Mouse (Mus musculus): Measurements from ENCODE around the gene Gm20604.
A peak's percentile ranks its signal among the peaks of the same experiment; 100 is the strongest.

The Gm20604 gene

GRCm38 (mm10) chr12:102758403-102758756 lies at the start of gene Gm20604:
TSS of gene Gm20604 (minus strand) at chr12:102758672.
- no peak for DNase-seq (ENCODE audit: low read depth)

GRCm38 (mm10) chr12:102799528-102799927 lies 41.1 kb upstream of the Gm20604 start:
- no peak for DNase-seq (ENCODE audit: low read depth)

- DNase-seq (ENCODE audit: low read depth), result no peak
These were observed 29.5 kb upstream of the Gm20604 start for GRCm38 (mm10) chr12:102787927-102788326.

GRCm38 (mm10) chr12:102785593-102785985 lies 27.1 kb upstream of the Gm20604 start:
- DNase-seq (ENCODE audit: low read depth), result no peak

DNA sequence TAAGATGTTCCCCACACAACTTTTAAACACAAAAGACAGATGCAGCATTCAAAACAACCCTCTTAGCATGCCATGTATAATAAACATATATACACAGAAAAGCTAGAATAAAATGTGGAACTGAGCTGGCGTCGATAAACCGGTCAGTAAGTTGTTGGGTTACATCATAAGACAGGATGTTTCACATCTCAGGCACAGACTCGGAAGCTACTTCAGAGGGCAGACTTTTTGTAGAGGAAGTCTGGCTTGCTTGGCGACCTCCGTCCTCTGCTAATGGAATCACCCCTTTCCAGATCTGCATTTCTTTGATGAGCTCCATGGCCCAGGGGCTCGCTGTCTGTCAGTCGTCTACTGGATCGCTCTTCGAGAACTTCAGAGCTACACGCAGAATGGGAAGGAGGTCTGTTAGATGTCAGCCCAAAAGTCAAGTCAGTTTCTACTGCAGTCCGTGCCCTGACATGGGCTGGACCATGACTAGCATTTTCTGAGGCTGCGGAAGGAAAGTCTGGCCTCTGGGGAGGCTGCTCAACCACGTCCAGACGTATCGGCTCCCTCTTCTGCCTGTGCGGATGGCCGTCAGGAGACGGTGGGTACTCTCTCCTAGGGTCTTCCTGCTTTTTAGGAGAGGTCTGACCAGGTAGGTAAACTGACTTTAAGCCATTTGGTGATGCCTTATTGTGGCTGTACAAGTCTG lies 26.6 kb upstream of the Gm20604 start:
- DNase-seq (ENCODE audit: low read depth), result no peak

DNA sequence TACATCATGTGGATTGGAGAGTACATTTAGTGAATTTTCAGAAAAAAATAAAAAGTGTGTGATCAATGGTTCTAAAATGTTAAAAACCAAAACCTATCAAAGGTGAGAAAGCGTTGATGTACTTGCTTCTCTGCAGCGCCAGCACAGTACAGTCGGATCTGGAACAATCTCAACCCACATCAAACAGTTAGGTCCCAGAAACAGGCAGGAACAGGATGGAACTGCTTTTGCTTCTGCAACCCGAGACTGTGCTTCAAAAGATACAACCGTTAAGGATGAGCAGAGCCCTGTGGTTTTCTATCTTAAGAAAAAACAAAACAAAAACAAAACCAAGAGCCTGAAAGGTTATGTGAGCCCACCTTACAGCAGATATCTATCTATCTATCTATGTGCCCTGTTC lies 24.4 kb upstream of the Gm20604 start:
- DNase-seq (ENCODE audit: low read depth), result no peak

- no peak for DNase-seq (ENCODE audit: low read depth)
These were observed 21.0 kb upstream of the Gm20604 start for GRCm38 (mm10) chr12:102779452-102779851.

DNA sequence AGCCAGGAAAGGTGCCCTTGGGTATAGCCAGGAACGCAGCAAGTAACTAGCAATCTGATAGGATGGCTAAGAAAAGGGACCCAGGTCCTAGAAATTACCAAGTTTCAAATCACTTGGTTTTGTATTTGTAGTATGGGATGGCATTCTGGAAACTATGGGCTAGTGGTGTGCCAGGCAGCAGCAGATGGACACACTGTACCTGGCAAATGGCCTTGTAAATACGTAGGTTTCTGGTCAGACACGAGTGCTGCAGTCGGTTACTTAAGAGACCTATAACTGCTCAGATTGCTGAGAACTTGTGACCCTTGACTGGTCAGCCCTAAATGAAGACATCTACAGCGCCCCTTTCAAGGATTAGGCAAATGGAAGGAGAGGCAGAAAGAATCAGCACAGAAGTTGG lies 19.7 kb upstream of the Gm20604 start:
- DNase-seq (ENCODE audit: low read depth), result no peak

DNA sequence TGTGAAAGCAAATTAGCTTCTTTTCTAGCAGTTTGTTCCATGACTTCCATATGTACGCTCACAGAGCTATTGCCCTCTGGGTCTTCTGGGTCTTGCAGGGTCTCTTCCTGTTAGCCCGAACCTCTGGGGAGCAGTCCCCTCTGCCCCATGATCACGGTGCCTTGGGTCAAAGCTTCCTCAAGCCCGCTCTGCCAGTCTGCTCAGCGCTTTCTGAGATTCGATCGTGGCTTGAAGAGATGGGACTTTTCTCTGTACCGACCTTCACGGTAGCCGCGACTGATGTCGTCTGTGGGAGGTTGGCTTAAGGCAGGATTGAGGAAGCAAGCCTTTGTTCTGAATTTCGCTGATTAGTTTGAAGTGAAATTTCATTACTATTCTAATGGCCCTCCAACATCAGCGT lies 17.6 kb upstream of the Gm20604 start:
- no peak for DNase-seq (ENCODE audit: low read depth)

GRCm38 (mm10) chr12:102772676-102773075 lies 14.2 kb upstream of the Gm20604 start:
- DNase-seq (ENCODE audit: low read depth), result no peak

DNA sequence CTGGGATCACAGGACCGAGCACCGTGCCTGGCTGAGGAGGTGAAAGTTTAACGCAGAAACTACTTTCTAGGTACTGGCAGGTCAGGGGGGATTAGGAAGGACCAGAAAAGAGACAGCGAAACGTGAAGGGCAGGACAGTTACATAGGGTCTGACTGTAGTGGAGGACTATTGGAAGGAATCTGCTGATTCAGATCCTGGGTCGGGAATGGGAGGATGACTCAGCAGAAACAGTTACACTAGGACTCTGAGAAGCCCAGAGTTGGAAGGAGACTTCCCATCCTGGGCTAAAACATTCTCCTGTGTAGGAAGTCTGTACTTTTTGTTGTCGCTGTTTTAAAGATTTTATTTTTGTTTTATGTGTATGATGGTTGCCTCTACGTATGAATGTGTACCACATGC lies 13.1 kb upstream of the Gm20604 start:
- no peak for DNase-seq (ENCODE audit: low read depth)

GRCm38 (mm10) chr12:102769000-102769399 lies 10.5 kb upstream of the Gm20604 start:
- no peak for DNase-seq (ENCODE audit: low read depth)

- DNase-seq (ENCODE audit: low read depth), result no peak
These were observed 5.2 kb upstream of the Gm20604 start for GRCm38 (mm10) chr12:102763696-102764095.

GRCm38 (mm10) chr12:102761668-102762067 lies 3.2 kb upstream of the Gm20604 start:
- no peak for DNase-seq (ENCODE audit: low read depth)

GRCm38 (mm10) chr12:102758936-102759335 lies 464 bp upstream of the Gm20604 start:
- DNase-seq (ENCODE audit: low read depth), result no peak

- DNase-seq (ENCODE audit: low read depth), result peak; percentile 98
These were observed 626 bp downstream of the Gm20604 start, which contains the start of the genes Gm28051, Gon7 and Ubr7 for GRCm38 (mm10) chr12:102757689-102758402. TSS of gene Gm28051 (minus strand) at chr12:102757765. TSS of gene Gon7 (minus strand) at chr12:102757803. TSS of gene Ubr7 (plus strand) at chr12:102757967.

DNA sequence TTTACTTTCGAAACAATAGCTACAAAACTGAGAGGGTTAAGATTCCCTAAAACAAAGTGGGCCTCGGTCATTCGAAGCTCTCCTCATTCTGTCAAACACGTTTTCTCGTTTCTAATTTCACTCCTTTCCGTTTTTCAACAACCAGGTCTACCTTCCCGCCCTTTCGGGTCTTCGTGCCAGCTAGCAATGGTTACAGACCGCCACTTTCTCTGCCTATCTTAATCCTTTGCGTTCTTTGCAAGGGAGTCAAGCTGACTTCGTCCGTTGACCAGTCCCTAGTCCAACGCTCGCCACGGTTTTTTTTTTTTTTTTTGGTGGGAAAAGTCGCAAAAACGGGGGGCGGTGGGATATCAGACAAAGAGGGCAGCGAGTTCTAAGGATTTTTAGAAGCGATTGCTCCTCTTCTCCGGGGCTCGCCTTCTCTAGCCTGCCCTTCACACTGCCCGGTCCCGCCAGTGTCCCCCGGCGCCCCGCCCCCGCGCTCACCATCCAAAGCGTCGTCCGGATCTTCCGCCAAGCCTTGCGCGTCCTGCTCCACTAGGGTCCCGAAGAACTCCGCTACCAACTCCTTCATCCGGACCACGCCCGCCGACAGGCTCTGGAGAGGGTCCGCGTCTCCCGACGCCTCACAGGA lies 1.3 kb downstream of the Gm20604 start:
- DNase-seq (ENCODE audit: low read depth), result no peak

DNA sequence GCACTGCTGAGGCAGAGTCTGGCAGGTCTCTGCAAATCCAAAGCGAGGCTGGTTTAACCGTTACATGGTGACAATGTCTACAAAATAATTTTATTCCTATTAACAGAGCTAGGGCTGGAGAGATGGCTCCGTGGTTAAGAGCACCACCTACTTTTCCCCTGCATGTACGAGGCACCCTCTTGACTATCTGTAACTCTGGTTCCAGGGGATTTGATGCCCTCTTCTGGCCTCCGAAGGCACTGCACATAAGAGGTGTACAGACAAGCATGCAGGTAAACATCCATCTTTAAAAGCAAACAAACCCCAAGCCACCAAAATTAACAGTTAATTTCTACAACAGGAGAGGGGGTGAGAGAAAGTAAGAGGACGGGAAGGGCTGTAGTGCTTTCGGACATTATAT lies 2.2 kb downstream of the Gm20604 start:
- DNase-seq (ENCODE audit: low read depth), result no peak

GRCm38 (mm10) chr12:102748256-102748655 lies 10.2 kb downstream of the Gm20604 start:
- DNase-seq (ENCODE audit: low read depth), result no peak

GRCm38 (mm10) chr12:102744839-102745238 lies 13.6 kb downstream of the Gm20604 start:
- peak; percentile 48 for DNase-seq (ENCODE audit: low read depth)

- DNase-seq (ENCODE audit: low read depth), result peak; percentile 85
These were observed 14.6 kb downstream of the Gm20604 start, which contains the start of the genes Moap1 and Tmem251 for GRCm38 (mm10) chr12:102743589-102744574. TSS of gene Moap1 (minus strand) at chr12:102743661. TSS of gene Tmem251 (plus strand) at chr12:102743762.
